15 mouse cellular contexts compared by ENCODE assay signal in genomic region chr8:122320541-122320940, GRCm38 (mm10). TPM values are rescaled to one million over a fixed set of nuclear protein-coding genes. Genes with fewer than 3 reads are reported as not detected.
DNase-seq lines count a peak whose midpoint lies in the region; ATAC-seq and TF ChIP-seq lines count a peak whose summit lies in the region.
"Had no signal": no experiment of that assay in that cellular context is flagged by ENCODE, and none has a peak within 500 bp of the region (broad histone marks: within the 10 kb centered on the region; RNA-seq: fewer than 3 reads in every experiment).

No protein-coding gene starts in this region.

- no peak for TF ChIP-seq POLR2A in spleen, adult 2 months (IDR thresholded peaks at IDR 0.05; ENCODE audit: low read depth, low read length)

- peaks cover 44% of the 10 kb centered on the region for H3K36me3 ChIP-seq in heart, embryonic 12.5 days
- no peaks in the 10 kb centered on the region; the same call in 1 of the 2 replicates for H3K36me3 ChIP-seq in spleen, adult 2 months (ENCODE audit: control insufficient read depth, insufficient read depth, low read length)
- H3K36me3 ChIP-seq in limb, embryonic 10.5 days, result no peaks in the 10 kb centered on the region
- H3K36me3 ChIP-seq: embryonic facial prominence, embryonic 15.5 days; lung, embryonic 15.5 days had no signal

- H3K9me3 ChIP-seq in heart, embryonic 12.5 days (replicated peaks), result no peaks in the 10 kb centered on the region
- no peaks in the 10 kb centered on the region for H3K9me3 ChIP-seq in limb, embryonic 10.5 days (replicated peaks)
- H3K9me3 ChIP-seq: embryonic facial prominence, embryonic 15.5 days; lung, embryonic 15.5 days had no signal

- H3K4me2 ChIP-seq in heart, embryonic 12.5 days, result no peak overlapping the region
- H3K4me2 ChIP-seq: embryonic facial prominence, embryonic 15.5 days; lung, embryonic 15.5 days had no signal

- no peak for ATAC-seq in heart, embryonic 12.5 days (ENCODE audit: insufficient number of reproducible peaks, low FRiP score)
- ATAC-seq in monocyte, adult 5-6 weeks (replicated peaks; ENCODE audit: insufficient number of reproducible peaks, low FRiP score, low TSS enrichment, poor library complexity, severe bottlenecking), result no peak
- ATAC-seq: Patski had no signal

- H3K9ac ChIP-seq in heart, embryonic 12.5 days, result peak overlapping the region; percentile 9; the same call in 1 of the 2 replicates
- H3K9ac ChIP-seq: embryonic facial prominence, embryonic 15.5 days; lung, embryonic 15.5 days had no signal

- WGBS in heart, embryonic 12.5 days, result 43% methylated on average over 3 of the region's 3 CpGs
- WGBS in spleen, adult 2 months, result 82% methylated on average over 3 of the region's 3 CpGs
- WGBS in limb, embryonic 10.5 days, result 32% methylated on average over 3 of the region's 3 CpGs

- peaks cover 100% of the 10 kb centered on the region for H3K4me1 ChIP-seq in heart, embryonic 12.5 days (replicated peaks)
- H3K4me1 ChIP-seq in spleen, adult 2 months (ENCODE audit: control insufficient read depth, insufficient read depth, insufficient read length), result peaks cover 10% of the 10 kb centered on the region; the same call in 1 of the 2 replicates
- peaks cover 70% of the 10 kb centered on the region for H3K4me1 ChIP-seq in limb, embryonic 10.5 days

- no peak for TF ChIP-seq CTCF in spleen, adult 2 months (IDR thresholded peaks at IDR 0.05; ENCODE audit: extremely low read depth, insufficient read depth, insufficient read length, insufficient replicate concordance)

- intact Hi-C loops in heart, postnatal 10 days (cut with DNase I), result no loop called here

- no peak for DNase-seq in heart, postnatal 10 days
- no peak for DNase-seq in spleen, adult 2 months (ENCODE audit: low read depth in 1 of 2, low spot score in 2 of 2)
- DNase-seq in spleen, adult 18-20 months, result no peak
- no peak for DNase-seq in limb, embryonic 10.5 days (ENCODE audit: low spot score)
- no peak for DNase-seq in lung, postnatal 36 days
- DNase-seq in layer of hippocampus, postnatal 25 days (ENCODE audit: extremely low spot score in 1 of 2, low spot score in 1 of 2), result no peak
- DNase-seq: adrenal gland, adult 8-10 months; cerebellum, postnatal 36 days; thymus, adult 18-20 months had no signal

- no peaks in the 10 kb centered on the region for H3K27me3 ChIP-seq in heart, embryonic 12.5 days (replicated peaks)
- H3K27me3 ChIP-seq in spleen, adult 2 months (ENCODE audit: control insufficient read depth, insufficient read depth, low read length), result no peaks in the 10 kb centered on the region
- peaks cover 13% of the 10 kb centered on the region for H3K27me3 ChIP-seq in limb, embryonic 10.5 days (ENCODE audit: low read depth, poor library complexity, severe bottlenecking)
- H3K27me3 ChIP-seq: embryonic facial prominence, embryonic 15.5 days; lung, embryonic 15.5 days; Patski had no signal

- H3K27ac ChIP-seq in heart, embryonic 12.5 days (ENCODE audit: poor library complexity, severe bottlenecking), result peak overlapping the region; percentile 84
- H3K27ac ChIP-seq in spleen, adult 2 months (ENCODE audit: insufficient read depth, low read length), result peak overlapping the region; percentile 30; the same call in 1 of the 2 replicates
- H3K27ac ChIP-seq in limb, embryonic 10.5 days, result peak overlapping the region; percentile 54; the same call in 1 of the 2 replicates
- H3K27ac ChIP-seq: embryonic facial prominence, embryonic 15.5 days; lung, embryonic 15.5 days had no signal

- H3K4me3 ChIP-seq in heart, embryonic 12.5 days, result no peak overlapping the region
- H3K4me3 ChIP-seq in spleen, adult 2 months (ENCODE audit: extremely low read depth, insufficient read depth, insufficient read length), result no peak overlapping the region
- H3K4me3 ChIP-seq in limb, embryonic 10.5 days, result no peak overlapping the region
- H3K4me3 ChIP-seq: embryonic facial prominence, embryonic 15.5 days; lung, embryonic 15.5 days had no signal

RNA-seq across cellular contexts. Expression of gene Zfpm1, which starts 38.6 kb away (rescaled TPM):
- 8.0 and 9.2 TPM in 2 replicates for polyA plus RNA-seq in heart, embryonic 12.5 days (2016; fragmentation: Nextera tagmentation; extraction: Ambion mirVana)
- total RNA-seq in heart, postnatal 10 days (2021), result 10 to 100 TPM; 35.3 to 38.0 TPM
- polyA plus RNA-seq in spleen, adult 2 months (2012; rRNA removed), result 73.3 and 113 TPM in 2 replicates
- polyA plus RNA-seq in limb, embryonic 10.5 days (2016; fragmentation: Nextera tagmentation; extraction: Ambion mirVana), result 1.3 and 1.5 TPM in 2 replicates
- total RNA-seq in layer of hippocampus, postnatal 25 days (2021), result 10 to 100 TPM; 37.8 to 43.4 TPM
- 7.9 to 23.3 TPM (median 10.3 TPM) in 3 replicates for total RNA-seq in monocyte, adult 5-6 weeks (2017)

RNA-seq across cellular contexts. Expression of gene Trhr2, which starts 40.0 kb away (rescaled TPM):
- polyA plus RNA-seq in heart, embryonic 12.5 days (2016; fragmentation: Nextera tagmentation; extraction: Ambion mirVana), result not detected in 2 replicates
- not detected for total RNA-seq in heart, postnatal 10 days (2021)
- polyA plus RNA-seq in spleen, adult 2 months (2012; rRNA removed), result 0.12 TPM in 1 of 2 replicates, not detected in the other
- polyA plus RNA-seq in limb, embryonic 10.5 days (2016; fragmentation: Nextera tagmentation; extraction: Ambion mirVana), result not detected in 2 replicates
- total RNA-seq in layer of hippocampus, postnatal 25 days (2021), result under 1 TPM; 0.79 to 0.92 TPM
- total RNA-seq in monocyte, adult 5-6 weeks (2017), result not detected in 3 replicates
- total RNA-seq: adrenal gland, adult 8-10 months had no signal
- polyA plus RNA-seq: gonadal fat pad, adult 2 months; lung, embryonic 15.5 days had no signal

RNA-seq across cellular contexts. Expression of gene Zc3h18, which starts 55.9 kb away (rescaled TPM):
- polyA plus RNA-seq in heart, embryonic 12.5 days (2016; fragmentation: Nextera tagmentation; extraction: Ambion mirVana), result 41.4 and 43.0 TPM in 2 replicates
- 10 to 100 TPM; 25.5 to 27.5 TPM for total RNA-seq in heart, postnatal 10 days (2021)
- polyA plus RNA-seq in spleen, adult 2 months (2012; rRNA removed), result 29.1 and 30.2 TPM in 2 replicates
- polyA plus RNA-seq in limb, embryonic 10.5 days (2016; fragmentation: Nextera tagmentation; extraction: Ambion mirVana), result 84.2 and 86.1 TPM in 2 replicates
- 10 to 100 TPM; 32.8 to 38.5 TPM for total RNA-seq in layer of hippocampus, postnatal 25 days (2021)
- 57.4 to 76.1 TPM (median 69.7 TPM) in 3 replicates for total RNA-seq in monocyte, adult 5-6 weeks (2017)

Comparison
In these comparisons a context has a peak if more than half of its experiments do, and no peak if none do; other contexts are left out.
1. H3K27ac ChIP-seq: peak in every context shown above with its lines; median percentile 84 in heart, embryonic 12.5 days; 54 in limb, embryonic 10.5 days; 30 in spleen, adult 2 months.